Mouse (Mus musculus): ENCODE data around the gene Ap2b1.
A peak's percentile ranks its signal among the peaks of the same experiment; 100 is the strongest.
"Not testable (repeated sequence)": the region's sequence is repeated elsewhere in the genome, so short reads cannot be mapped to it uniquely, and the experiment has no call there.

Gene Ap2b1

DNA sequence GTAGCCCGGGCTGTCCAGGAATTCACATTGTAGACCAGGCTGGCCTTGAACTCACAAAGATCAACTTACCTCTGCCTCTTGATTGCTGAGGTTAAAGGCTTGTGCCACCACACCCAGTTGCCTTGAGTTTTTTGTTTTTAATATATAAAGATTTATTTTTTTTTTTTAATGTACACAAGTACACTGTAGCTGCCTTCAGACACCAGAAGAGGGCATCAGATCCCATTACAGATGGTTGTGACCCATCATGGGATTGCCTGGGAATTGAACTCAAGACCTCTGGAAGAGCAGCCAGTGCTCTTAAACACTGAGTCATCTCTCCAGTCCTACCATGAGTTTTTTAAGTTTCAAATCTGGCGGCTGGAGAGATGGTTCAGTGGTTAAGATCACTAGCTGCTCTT, 2.6 kb downstream of the Ap2b1 start:
- no peak for DNase-seq (ENCODE audit: low read depth, low spot score)

- no peak for DNase-seq (ENCODE audit: low read depth, low spot score)
Observed at GRCm38 (mm10) chr11:83302124-83302523, 3.3 kb downstream of the Ap2b1 start.

- DNase-seq (ENCODE audit: low read depth, low spot score), result peak; percentile 99
Observed at GRCm38 (mm10) chr11:83302526-83303251, 3.9 kb downstream of the Ap2b1 start, which contains the start of gene Pex12. TSS of gene Pex12 (minus strand) at chr11:83302586.

GRCm38 (mm10) chr11:83303751-83304150, 4.9 kb downstream of the Ap2b1 start:
- DNase-seq (ENCODE audit: low read depth, low spot score), result peak; percentile 63

- DNase-seq (ENCODE audit: low read depth, low spot score), result no peak
Observed at GRCm38 (mm10) chr11:83304485-83304884, 5.7 kb downstream of the Ap2b1 start.

GRCm38 (mm10) chr11:83306700-83307253, 8.0 kb downstream of the Ap2b1 start:
- DNase-seq (ENCODE audit: low read depth, low spot score), result no peak

- peak; percentile 84 for DNase-seq (ENCODE audit: low read depth, low spot score)
Observed at GRCm38 (mm10) chr11:83312471-83312870, 13.6 kb downstream of the Ap2b1 start.

- DNase-seq (ENCODE audit: low read depth, low spot score), result no peak
Observed at GRCm38 (mm10) chr11:83319048-83319447, 20.2 kb downstream of the Ap2b1 start.

DNA sequence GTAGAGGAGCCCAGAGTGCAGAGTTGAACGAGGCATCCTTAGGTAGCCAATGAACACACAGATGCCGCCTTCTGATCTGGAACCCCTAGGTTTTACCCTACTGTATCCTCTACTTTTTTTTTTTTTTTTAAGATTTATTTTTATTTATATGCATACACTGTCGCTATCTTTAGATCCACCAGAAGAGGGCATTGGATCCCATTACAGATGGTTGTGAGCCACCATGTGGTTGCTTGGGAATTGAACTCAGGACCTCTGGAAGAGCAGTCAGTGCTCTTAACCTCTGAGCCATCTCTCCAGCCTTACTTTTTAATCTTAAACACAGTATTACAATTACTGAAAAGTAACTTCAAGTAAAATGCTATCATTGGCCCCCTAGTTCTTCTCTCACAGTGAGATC, 27.9 kb downstream of the Ap2b1 start:
- DNase-seq (ENCODE audit: low read depth, low spot score), result not testable (repeated sequence)

- peak; percentile 84 for DNase-seq (ENCODE audit: low read depth, low spot score)
Observed at GRCm38 (mm10) chr11:83327427-83327826, 28.6 kb downstream of the Ap2b1 start.

- DNase-seq (ENCODE audit: low read depth, low spot score), result peak; percentile 86
Observed at GRCm38 (mm10) chr11:83335826-83336225, 37.0 kb downstream of the Ap2b1 start.

DNA sequence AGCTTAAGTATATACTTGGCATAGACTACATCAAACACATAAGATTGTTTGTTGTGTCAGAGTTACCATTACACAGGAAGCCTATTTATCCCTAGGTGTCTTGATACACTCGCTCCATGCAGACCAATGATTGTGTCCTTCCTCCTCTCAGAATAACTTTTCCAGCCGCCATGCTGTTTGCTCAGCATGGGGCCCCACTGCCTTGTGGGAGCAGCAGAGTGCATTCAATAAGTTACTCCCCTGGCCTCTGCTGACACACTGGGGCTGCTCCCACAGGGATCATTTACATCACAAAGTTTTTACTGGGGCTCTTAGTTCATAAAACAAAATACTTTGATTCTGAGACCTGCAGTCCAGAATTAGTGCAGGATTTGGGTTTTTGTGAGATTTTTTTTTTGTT, 40.9 kb downstream of the Ap2b1 start:
- DNase-seq (ENCODE audit: low read depth, low spot score), result no peak

GRCm38 (mm10) chr11:83341716-83342245, 43.0 kb downstream of the Ap2b1 start:
- peak; percentile 24 for DNase-seq (ENCODE audit: low read depth, low spot score)

GRCm38 (mm10) chr11:83355428-83355827, 56.6 kb downstream of the Ap2b1 start:
- peak; percentile 58 for DNase-seq (ENCODE audit: low read depth, low spot score)

DNA sequence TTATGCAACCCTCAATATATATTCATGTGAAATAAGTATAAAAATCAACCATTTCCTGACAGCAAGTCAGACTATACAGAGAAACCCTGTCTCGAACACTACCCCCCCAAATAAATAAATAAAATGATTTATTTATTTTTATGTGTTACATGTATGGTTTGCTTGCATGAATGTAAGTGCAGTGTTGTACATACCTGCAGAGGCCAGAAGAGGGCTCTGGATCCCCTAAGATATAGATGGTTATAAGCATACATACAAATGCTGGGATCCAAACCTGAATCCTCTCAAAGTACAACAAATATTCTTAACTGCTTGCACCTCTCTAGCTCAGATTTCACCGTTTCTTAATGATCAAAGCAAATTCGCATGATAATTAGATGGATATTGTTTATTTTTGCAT, 58.6 kb downstream of the Ap2b1 start:
- DNase-seq (ENCODE audit: low read depth, low spot score), result peak; percentile 88

DNA sequence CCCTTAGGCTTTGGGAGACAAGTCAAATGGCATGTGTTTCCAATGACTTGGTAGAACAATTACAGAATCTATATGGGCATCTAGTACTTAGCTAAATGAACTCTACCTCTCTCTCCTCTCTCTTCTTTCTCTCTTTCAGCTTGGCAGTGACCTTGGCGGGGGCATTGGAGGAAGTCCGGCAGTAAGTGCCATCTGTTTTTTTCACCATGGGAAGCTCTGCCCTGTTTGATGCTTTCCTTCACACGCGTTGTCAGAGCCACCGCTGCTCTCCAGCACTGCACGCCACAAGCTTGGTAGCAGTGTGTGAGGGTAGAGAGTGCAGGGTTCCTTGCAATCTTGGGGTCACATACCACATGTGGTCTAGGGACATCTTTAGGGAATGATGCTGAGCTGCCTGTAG, 65.8 kb downstream of the Ap2b1 start:
- peak; percentile 45 for DNase-seq (ENCODE audit: low read depth, low spot score)

DNA sequence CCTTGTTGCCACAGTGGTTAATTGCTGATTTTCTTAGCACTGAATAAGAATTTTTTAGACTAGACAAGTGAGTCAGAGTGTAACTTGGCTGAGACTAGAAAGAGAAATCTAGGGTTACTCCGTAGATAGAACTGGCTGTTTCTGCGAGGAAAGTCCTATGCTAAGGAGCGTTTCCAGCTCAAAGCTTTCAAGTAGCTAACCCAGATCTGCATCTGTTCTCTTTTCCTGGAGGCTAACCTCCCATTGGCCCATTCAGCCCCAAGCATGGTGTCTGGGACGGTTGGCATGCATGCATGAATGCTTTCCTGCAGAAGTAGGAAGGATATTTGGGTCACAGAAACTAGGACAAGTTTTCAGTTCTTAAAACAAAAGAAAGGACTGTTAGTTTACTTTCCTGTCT, 72.4 kb downstream of the Ap2b1 start:
- DNase-seq (ENCODE audit: low read depth, low spot score), result peak; percentile 85

DNA sequence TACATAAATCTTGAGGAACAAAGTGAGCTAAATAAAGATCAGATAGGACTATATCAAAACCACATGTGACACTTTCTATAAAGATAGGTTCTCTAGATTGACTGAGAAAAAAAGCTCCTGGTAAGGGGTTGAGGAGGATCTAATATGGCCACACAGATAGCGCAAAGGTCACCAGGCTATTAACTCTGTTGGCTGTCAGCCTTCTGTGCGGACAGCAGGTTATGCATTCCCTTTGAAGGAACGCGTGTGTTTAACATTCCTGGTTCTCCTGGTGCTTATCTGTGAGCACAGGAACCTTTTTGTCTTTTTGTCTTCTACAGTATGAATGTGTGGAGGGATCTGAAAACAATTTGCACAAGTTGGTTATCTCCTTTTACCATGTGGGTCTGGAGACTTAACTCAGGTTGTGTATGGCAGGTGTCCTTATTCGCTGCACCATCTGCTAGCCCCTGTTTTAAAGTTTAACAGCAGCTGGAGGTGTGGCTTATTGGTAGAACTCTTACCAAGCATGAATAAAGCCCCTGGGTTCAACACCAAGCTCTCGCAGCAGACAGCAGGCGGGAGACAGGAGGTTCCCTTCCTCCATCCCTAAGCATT, 81.0 kb downstream of the Ap2b1 start:
- DNase-seq (ENCODE audit: low read depth, low spot score), result no peak

GRCm38 (mm10) chr11:83382876-83383531, 84.2 kb downstream of the Ap2b1 start:
- peak; percentile 71 for DNase-seq (ENCODE audit: low read depth, low spot score)

DNA sequence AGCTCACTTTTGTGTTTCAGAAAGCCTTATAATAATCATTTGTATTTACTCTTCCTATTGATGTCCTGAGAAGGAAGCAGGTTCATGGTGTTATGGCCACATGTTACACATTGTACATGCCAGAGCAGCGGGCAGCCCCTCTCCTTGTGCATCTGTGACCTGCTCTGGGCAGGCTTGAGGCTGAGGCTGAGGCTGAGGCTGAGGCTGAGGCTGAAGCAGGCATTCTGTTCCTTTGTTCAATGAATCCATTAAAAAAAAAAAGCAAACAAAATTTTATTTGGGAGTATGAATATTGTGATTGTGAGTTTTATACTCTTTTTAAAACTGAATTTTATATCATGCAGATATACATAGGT, 84.7 kb downstream of the Ap2b1 start:
- DNase-seq (ENCODE audit: low read depth, low spot score), result no peak

DNA sequence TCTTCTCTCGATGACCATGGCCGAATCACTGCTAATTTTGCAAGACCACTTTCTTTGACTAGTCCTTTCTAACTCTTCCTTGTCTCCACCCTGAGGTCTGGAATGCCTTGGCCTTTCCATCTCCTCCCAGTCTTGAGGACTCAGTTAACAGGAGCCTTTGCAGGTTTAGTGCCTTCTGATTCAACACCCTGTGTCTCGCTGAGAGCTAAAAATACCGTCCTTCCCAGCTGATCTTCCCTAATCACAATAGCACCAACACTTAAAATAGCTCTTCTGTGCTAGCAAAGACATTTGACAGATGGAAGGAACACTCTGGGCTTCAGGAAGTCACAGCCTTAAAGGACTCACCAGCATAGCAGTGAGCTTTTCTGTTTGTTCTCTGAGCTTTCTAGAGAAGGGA, 94.2 kb downstream of the Ap2b1 start:
- peak; percentile 94 for DNase-seq (ENCODE audit: low read depth, low spot score)

DNA sequence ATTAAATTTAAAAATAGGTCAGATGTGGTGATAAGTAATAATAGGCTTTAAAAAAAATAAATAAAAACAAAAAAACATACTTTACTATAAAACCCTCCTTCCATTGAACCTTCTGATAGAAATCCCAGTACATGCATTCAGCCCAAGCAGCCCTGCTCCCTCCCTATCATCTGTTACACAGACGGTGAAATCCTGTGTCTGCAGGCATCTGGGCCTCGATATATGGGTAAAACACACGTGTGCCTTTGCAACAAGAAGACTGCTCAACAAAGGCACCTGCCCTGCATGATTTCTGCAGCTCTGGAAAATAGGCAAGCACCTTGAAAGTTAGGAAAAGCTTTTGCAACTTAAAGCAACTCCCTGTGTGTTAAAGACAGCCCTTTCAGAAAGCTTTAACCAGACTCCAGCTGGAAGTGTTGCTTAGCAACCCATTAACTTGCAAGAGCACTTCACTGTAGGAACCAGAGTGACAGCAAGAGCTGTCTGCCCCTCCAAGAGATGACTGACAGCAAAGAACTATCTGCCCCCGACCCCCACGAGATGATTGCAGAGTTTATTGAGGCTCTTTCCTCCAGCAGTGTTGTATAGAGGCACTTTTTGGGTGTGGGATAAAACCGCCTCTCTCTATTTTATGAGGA, 96.1 kb downstream of the Ap2b1 start:
- DNase-seq (ENCODE audit: low read depth, low spot score), result peak; percentile 83
